Mouse (Mus musculus) stomach, embryonic 14.5 days (tissue): ENCODE measurements around the gene Ms4a4b. TPM values are rescaled to one million over a fixed set of nuclear protein-coding genes. Genes with fewer than 3 reads are reported as not detected.
"Not testable (repeated sequence)": the region's sequence is repeated elsewhere in the genome, so short reads cannot be mapped to it uniquely, and the experiment has no call there.

Experiments
- ATAC-seq: fragments of 200-750 bp; cut with Nextera tagmentation; 2 replicates; pipeline ENCODE4 v1.8.0; 2017; ENCODE audit warnings: low read depth, moderate TSS enrichment; ENCODE audit not compliant: insufficient number of reproducible peaks, insufficient read depth, low FRiP score
- H3K27ac ChIP-seq: fragments of 300-500 bp; sonication (generic); 2 replicates; pipeline ENCODE4 v1.5.1; 2014; ENCODE audit warnings: mild to moderate bottlenecking, low read length, moderate library complexity, mixed read lengths
- H3K27me3 ChIP-seq: fragments of 300-500 bp; sonication (generic); 2 replicates; pipeline ENCODE4 v1.6.1; 2014; ENCODE audit warnings: low read length, control low read depth, mixed read lengths; ENCODE audit not compliant: control insufficient read depth, insufficient read depth
- H3K36me3 ChIP-seq: fragments of 300-500 bp; sonication (generic); 2 replicates; pipeline ENCODE4 v1.6.1; 2014; ENCODE audit warnings: mild to moderate bottlenecking, control low read depth, low read length, moderate library complexity, mixed read lengths; ENCODE audit not compliant: control insufficient read depth, insufficient read depth
- H3K4me1 ChIP-seq: fragments of 300-500 bp; sonication (generic); 2 replicates; pipeline ENCODE4 v1.6.1; 2014; ENCODE audit warnings: low read length, control low read depth, mixed read lengths; ENCODE audit not compliant: control insufficient read depth, insufficient read depth
- H3K4me2 ChIP-seq: fragments of 300-500 bp; sonication (generic); replicated peaks from 2 replicates; pipeline ENCODE4 v1.6.1; 2014; ENCODE audit warnings: low read depth, low read length, control low read depth
- H3K4me3 ChIP-seq: fragments of 300-500 bp; sonication (generic); 2 replicates; pipeline ENCODE4 v1.5.1; 2014; ENCODE audit warnings: low read depth, low read length, control low read depth
- H3K9ac ChIP-seq: fragments of 300-500 bp; sonication (generic); replicated peaks from 2 replicates; pipeline ENCODE4 v1.6.1; 2014; ENCODE audit warnings: low read depth, mild to moderate bottlenecking, control low read depth, low read length, moderate library complexity, mixed read lengths
- H3K9me3 ChIP-seq: fragments of 300-500 bp; sonication (generic); 2 replicates; pipeline ENCODE4 v1.6.1; 2016; ENCODE audit warnings: low read depth, low read length, control low read depth; ENCODE audit not compliant: control insufficient read depth
- WGBS: fragments of 180-500 bp; shearing (Covaris S2); extraction: QIAGEN DNeasy Blood & Tissue Kit; methylation state at CpG from one replicate; pipeline ENCODE4 v1.1.7; 2014; 5-methylcytosine and 5-hydroxymethylcytosine counted together
- polyA plus RNA-seq: library from polyadenylated mRNA; unstranded; fragments of >200 nt; fragmentation: Nextera tagmentation; extraction: Ambion mirVana; gene quantifications from 2 replicates; pipeline ENCODE4 v1.2.1, GENCODE M21; 2014

Ms4a4b gene
- 0.35 and 0.77 TPM in 2 replicates for polyA plus RNA-seq

GRCm38 (mm10) chr19:11443338-11443737, at the start of gene Ms4a4b:
Ms4a4b (plus strand) TSS chr19:11443553.
- H3K36me3 ChIP-seq, result no peaks in the 10 kb centered on the region
- no peak for ATAC-seq
- no peak within 1 kb of the TSS for H3K27ac ChIP-seq

GRCm38 (mm10) chr19:11395769-11396168, 47.6 kb upstream of the Ms4a4b start:
- Histone ChIP-seq H3K9me3 (no peaks in the 10 kb centered on the region), H3K9ac (no peak overlapping the region), H3K36me3 (no peaks in the 10 kb centered on the region), H3K4me1 (no peaks in the 10 kb centered on the region), H3K4me2 (no peak overlapping the region), H3K4me3 (no peak overlapping the region), H3K27ac (no peak overlapping the region), H3K27me3 (no peaks in the 10 kb centered on the region)
- ATAC-seq, result no peak

More at GRCm38 (mm10) chr19:11443338-11443737, at the start of gene Ms4a4b:
- H3K9ac ChIP-seq, result no peak within 1 kb of the TSS
- H3K27me3 ChIP-seq, result no peaks in the 10 kb centered on the region
- no peaks in the 10 kb centered on the region for H3K9me3 ChIP-seq
- H3K4me3 ChIP-seq, result no peak within 1 kb of the TSS
- H3K4me1 ChIP-seq, result no peaks in the 10 kb centered on the region
- H3K4me2 ChIP-seq, result no peak within 1 kb of the TSS

GRCm38 (mm10) chr19:11404527-11404926, 38.8 kb upstream of the Ms4a4b start, which contains the start of gene Ms4a4c:
Ms4a4c (plus strand) TSS chr19:11404770.
- H3K36me3 ChIP-seq, result no peaks in the 10 kb centered on the region
- H3K9ac ChIP-seq, result no peak within 1 kb of the TSS
- no peak within 1 kb of the TSS for H3K4me3 ChIP-seq
- no peaks in the 10 kb centered on the region for H3K9me3 ChIP-seq
- ATAC-seq, result no peak
- 83% methylated on average over 3 of the region's 3 CpGs for WGBS
- H3K4me2 ChIP-seq, result no peak within 1 kb of the TSS
- no peak within 1 kb of the TSS for H3K27ac ChIP-seq
- no peaks in the 10 kb centered on the region for H3K27me3 ChIP-seq
- H3K4me1 ChIP-seq, result no peaks in the 10 kb centered on the region

- H3K9ac ChIP-seq, result no peak overlapping the region
- no peaks in the 10 kb centered on the region for H3K36me3 ChIP-seq
- H3K27me3 ChIP-seq, result no peaks in the 10 kb centered on the region
- no peak overlapping the region for H3K4me3 ChIP-seq
- H3K4me1 ChIP-seq, result no peaks in the 10 kb centered on the region
- H3K27ac ChIP-seq, result no peak overlapping the region
- H3K9me3 ChIP-seq, result no peaks in the 10 kb centered on the region
- H3K4me2 ChIP-seq, result no peak overlapping the region
- no peak for ATAC-seq
These were observed 35.9 kb upstream of the Ms4a4b start for GRCm38 (mm10) chr19:11407428-11407827.

- WGBS, result 87% methylated on average over 1 of the region's 1 CpGs
- Histone ChIP-seq H3K27me3 (no peaks in the 10 kb centered on the region), H3K4me3 (no peak overlapping the region), H3K9ac (no peak overlapping the region), H3K27ac (no peak overlapping the region), H3K9me3 (no peaks in the 10 kb centered on the region), H3K36me3 (no peaks in the 10 kb centered on the region), H3K4me2 (no peak overlapping the region), H3K4me1 (no peaks in the 10 kb centered on the region)
- ATAC-seq, result no peak
These were observed 34.8 kb upstream of the Ms4a4b start for GRCm38 (mm10) chr19:11408591-11408990.

GRCm38 (mm10) chr19:11411640-11412039, 31.7 kb upstream of the Ms4a4b start:
- H3K4me3 ChIP-seq, result no peak overlapping the region
- H3K9ac ChIP-seq, result no peak overlapping the region
- no peaks in the 10 kb centered on the region for H3K4me1 ChIP-seq
- no peaks in the 10 kb centered on the region for H3K27me3 ChIP-seq
- no peaks in the 10 kb centered on the region for H3K36me3 ChIP-seq
- H3K4me2 ChIP-seq, result no peak overlapping the region
- 86% methylated on average over 1 of the region's 1 CpGs for WGBS
- no peaks in the 10 kb centered on the region for H3K9me3 ChIP-seq
- no peak for ATAC-seq
- no peak overlapping the region for H3K27ac ChIP-seq

- Histone ChIP-seq H3K4me3 (no peak overlapping the region), H3K36me3 (no peaks in the 10 kb centered on the region), H3K9ac (no peak overlapping the region), H3K4me1 (no peaks in the 10 kb centered on the region), H3K27me3 (no peaks in the 10 kb centered on the region), H3K4me2 (no peak overlapping the region), H3K9me3 (no peaks in the 10 kb centered on the region), H3K27ac (no peak overlapping the region)
- ATAC-seq, result no peak
- 82% methylated on average over 1 of the region's 1 CpGs for WGBS
These were observed 29.3 kb upstream of the Ms4a4b start for GRCm38 (mm10) chr19:11414084-11414483.

- Histone ChIP-seq H3K9me3 (no peaks in the 10 kb centered on the region), H3K9ac (no peak overlapping the region), H3K27me3 (no peaks in the 10 kb centered on the region), H3K4me1 (no peaks in the 10 kb centered on the region), H3K27ac (no peak overlapping the region), H3K4me2 (no peak overlapping the region), H3K36me3 (no peaks in the 10 kb centered on the region), H3K4me3 (no peak overlapping the region)
- 54% methylated on average over 3 of the region's 3 CpGs for WGBS
- no peak for ATAC-seq
These were observed 27.8 kb upstream of the Ms4a4b start for GRCm38 (mm10) chr19:11415581-11415980.

GRCm38 (mm10) chr19:11418865-11419264, 24.5 kb upstream of the Ms4a4b start:
- 75% methylated on average over 1 of the region's 3 CpGs for WGBS
- H3K27me3 ChIP-seq, H3K4me1 ChIP-seq, H3K9me3 ChIP-seq, H3K27ac ChIP-seq, H3K4me3 ChIP-seq, H3K9ac ChIP-seq, ATAC-seq, H3K36me3 ChIP-seq, H3K4me2 ChIP-seq: not testable (repeated sequence)
